In the genomic region with DNA sequence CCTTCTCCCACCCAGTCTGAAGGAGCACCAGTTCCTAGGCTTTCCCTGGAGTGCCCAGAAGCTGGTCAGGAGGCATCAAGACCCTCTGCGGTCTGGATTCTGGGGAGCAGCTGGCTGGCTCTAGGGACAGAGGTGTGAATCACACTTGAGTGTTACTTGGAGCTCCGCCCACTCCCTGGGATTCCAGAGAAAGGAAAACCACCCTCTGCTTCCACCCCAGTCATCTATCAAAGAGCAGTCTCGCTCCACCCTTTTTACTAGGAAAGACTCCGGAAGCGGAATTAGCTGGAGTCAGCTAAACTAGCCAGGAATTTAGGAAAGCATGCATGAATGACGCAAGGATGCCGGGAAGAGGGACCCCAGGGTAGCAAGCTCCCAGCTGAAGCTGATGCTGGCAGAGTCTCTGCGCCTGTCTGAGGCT, we compare ENCODE assay signal across 8 mouse cellular contexts. TPM values are rescaled to one million over a fixed set of nuclear protein-coding genes. Genes with fewer than 3 reads are reported as not detected.
A peak's percentile ranks its signal among the peaks of the same experiment; 100 is the strongest.
DNase-seq lines count a peak whose midpoint lies in the region; ATAC-seq and TF ChIP-seq lines count a peak whose summit lies in the region.

No protein-coding gene starts in this region.

- 31% methylated on average over 8 of the region's 8 CpGs for WGBS in forebrain, postnatal 0 days
- 3% methylated on average over 8 of the region's 8 CpGs for WGBS in lung, postnatal 0 days

- no peak overlapping the region for H3K4me3 ChIP-seq in forebrain, postnatal 0 days (ENCODE audit: low read depth, low read length)
- H3K4me3 ChIP-seq in lung, postnatal 0 days (ENCODE audit: low read depth, low read length), result no peak overlapping the region
- no peak overlapping the region for H3K4me3 ChIP-seq in layer of hippocampus, adult 2 months

- no peak overlapping the region for H3K27ac ChIP-seq in forebrain, postnatal 0 days (ENCODE audit: low read depth, low read length)
- no peak overlapping the region for H3K27ac ChIP-seq in lung, postnatal 0 days (ENCODE audit: low read length)
- H3K27ac ChIP-seq in layer of hippocampus, adult 2 months, result no peak overlapping the region

- H3K4me2 ChIP-seq in forebrain, postnatal 0 days (ENCODE audit: low read depth), result 0 out of 2 replicates have a peak overlapping the region, but pooled peaks have one; percentile 8
- peak overlapping the region; percentile 31; the same call in 1 of the 2 replicates for H3K4me2 ChIP-seq in lung, postnatal 0 days (replicated peaks; ENCODE audit: low read depth, low read length)

- no peaks in the 10 kb centered on the region for H3K36me3 ChIP-seq in forebrain, postnatal 0 days (ENCODE audit: insufficient read depth)
- no peaks in the 10 kb centered on the region for H3K36me3 ChIP-seq in lung, postnatal 0 days (ENCODE audit: insufficient read depth, low read length)

- H3K4me1 ChIP-seq in forebrain, postnatal 0 days (ENCODE audit: insufficient read depth), result peaks cover 3% of the 10 kb centered on the region; the same call in 1 of the 2 replicates
- H3K4me1 ChIP-seq in lung, postnatal 0 days (ENCODE audit: insufficient read depth, low read depth, low read length), result no peaks in the 10 kb centered on the region

- no peaks in the 10 kb centered on the region for H3K27me3 ChIP-seq in forebrain, postnatal 0 days (ENCODE audit: insufficient read depth, low read length)
- H3K27me3 ChIP-seq in lung, postnatal 0 days (replicated peaks; ENCODE audit: insufficient read depth, low read length), result no peaks in the 10 kb centered on the region

- ATAC-seq in forebrain, postnatal 0 days, result peak; percentile 45
- ATAC-seq in lung, postnatal 0 days, result peak; percentile 77

- H3K9ac ChIP-seq in forebrain, postnatal 0 days, result no peak overlapping the region
- H3K9ac ChIP-seq in lung, postnatal 0 days (replicated peaks; ENCODE audit: low read depth), result no peak overlapping the region

- TF ChIP-seq EP300 in lung, postnatal 0 days (IDR thresholded peaks at IDR 0.05), result peak; percentile 79

- peak; percentile 22 to 31 for DNase-seq in left cerebral cortex, adult 18-20 months (ENCODE audit: low spot score in 2 of 2)
- DNase-seq in left cerebral cortex, adult 8-10 months (ENCODE audit: low spot score in 2 of 2), result no peak
- DNase-seq in forebrain, postnatal 0 days, result peak; percentile 25
- DNase-seq in kidney, adult 11 months, result peak; percentile 59
- peak; percentile 83 for DNase-seq in lung, postnatal 0 days (ENCODE audit: low spot score)
- peak; percentile 31 for DNase-seq in urinary bladder, postnatal 25 days (ENCODE audit: low spot score)
- no peak for DNase-seq in ovary, postnatal 10 days (ENCODE audit: low spot score)
- DNase-seq in layer of hippocampus, adult 2 months (ENCODE audit: low spot score in 2 of 2), result no peak

- H3K9me3 ChIP-seq in forebrain, postnatal 0 days (ENCODE audit: low read length), result no peaks in the 10 kb centered on the region
- H3K9me3 ChIP-seq in lung, postnatal 0 days (ENCODE audit: low read length), result no peaks in the 10 kb centered on the region

- no peak for TF ChIP-seq CTCF in forebrain, postnatal 0 days (IDR thresholded peaks at IDR 0.05; ENCODE audit: low read depth)
- no peak for TF ChIP-seq CTCF in lung, postnatal 0 days (IDR thresholded peaks at IDR 0.05)
- TF ChIP-seq CTCF in layer of hippocampus, adult 2 months (conservative IDR thresholded peaks at IDR 0.05), result no peak

RNA-seq across cellular contexts. Expression of a gene that starts 18.9 kb away (rescaled TPM):
- under 1 TPM; 0.28 to 0.30 TPM for total RNA-seq in left cerebral cortex, adult 18-20 months (2021)
- total RNA-seq in left cerebral cortex, adult 8-10 months (2022), result under 1 TPM; 0.14 to 0.98 (median 0.18) TPM
- total RNA-seq in forebrain, postnatal 0 days (2014; rRNA removed), result 0.46 and 1.5 TPM in 2 replicates
- 0.15 TPM in 1 of 2 replicates, not detected in the other for polyA plus RNA-seq in forebrain, postnatal 0 days (2015; fragmentation: Nextera tagmentation; extraction: Ambion mirVana)
- polyA plus RNA-seq in lung, postnatal 0 days (2015; fragmentation: Nextera tagmentation; extraction: Ambion mirVana), result 0.60 and 0.64 TPM in 2 replicates
- total RNA-seq in layer of hippocampus, adult 2 months (2021), result under 1 TPM; 0.26 to 0.32 TPM

Comparison
In these comparisons a context has a peak if more than half of its experiments do, and no peak if none do; other contexts are left out.
1. DNase-seq: peak in left cerebral cortex, adult 18-20 months (2 of 2), forebrain, postnatal 0 days (single experiment), kidney, adult 11 months (single experiment), lung, postnatal 0 days (single experiment) and urinary bladder, postnatal 25 days (single experiment); none in left cerebral cortex, adult 8-10 months (0 of 2), ovary, postnatal 10 days (single experiment) and layer of hippocampus, adult 2 months (0 of 2).